Mouse (Mus musculus) heart, postnatal 0 days (tissue): ENCODE data around the gene Lsg1.

ENCODE experiments used
- CTCF ChIP-seq: IDR thresholded peaks from 2 replicates; pipeline ENCODE4 v1.5.1; 2016; ENCODE audit warnings: antibody characterized with exemption, control low read depth, low read depth
- EP300 ChIP-seq: IDR thresholded peaks from 2 replicates; pipeline ENCODE4 v1.6.1; 2016; ENCODE audit warnings: antibody characterized with exemption, low read depth

- TF ChIP-seq EP300 = no peak
- TF ChIP-seq CTCF = peak; percentile 94
These were observed 9.7 kb upstream of the Lsg1 start for GRCm38 (mm10) chr16:30596959-30597681.
